Mouse (Mus musculus) lung, postnatal 10 days (tissue): Measurements from ENCODE around the gene 4931422A03Rik.

ENCODE experiments used
- DNase-seq: peaks from one replicate; pipeline ENCODE4 v3.0.0; 2021

Gene 4931422A03Rik

GRCm38 (mm10) chr2:103968919-103969436, 59.2 kb downstream of the 4931422A03Rik start:
- no peak for DNase-seq

GRCm38 (mm10) chr2:103968186-103968585, 60.0 kb downstream of the 4931422A03Rik start:
- DNase-seq = no peak

GRCm38 (mm10) chr2:103965391-103965790, 62.8 kb downstream of the 4931422A03Rik start:
- DNase-seq = no peak

GRCm38 (mm10) chr2:103962349-103962748, 65.8 kb downstream of the 4931422A03Rik start:
- no peak for DNase-seq

GRCm38 (mm10) chr2:103959574-103959973, 68.6 kb downstream of the 4931422A03Rik start:
- no peak for DNase-seq

GRCm38 (mm10) chr2:103959066-103959465, 69.1 kb downstream of the 4931422A03Rik start:
- DNase-seq = no peak

- DNase-seq = no peak
These were observed 69.5 kb downstream of the 4931422A03Rik start for GRCm38 (mm10) chr2:103958634-103959033.

- DNase-seq = no peak
These were observed 70.3 kb downstream of the 4931422A03Rik start, which contains the start of gene Lmo2 for GRCm38 (mm10) chr2:103957649-103958546. Gene Lmo2 (plus strand): TSS chr2:103957986.

GRCm38 (mm10) chr2:103956867-103957266, 71.3 kb downstream of the 4931422A03Rik start:
- no peak for DNase-seq

- no peak for DNase-seq
These were observed 72.4 kb downstream of the 4931422A03Rik start for GRCm38 (mm10) chr2:103955714-103956113.

- DNase-seq = no peak
These were observed 74.9 kb downstream of the 4931422A03Rik start for GRCm38 (mm10) chr2:103953050-103953835.

- DNase-seq = no peak
These were observed 80.0 kb downstream of the 4931422A03Rik start for GRCm38 (mm10) chr2:103947982-103948655.

- DNase-seq = no peak
These were observed 81.3 kb downstream of the 4931422A03Rik start for GRCm38 (mm10) chr2:103946892-103947291.

- DNase-seq = peak; percentile 15
These were observed 82.5 kb downstream of the 4931422A03Rik start for GRCm38 (mm10) chr2:103945571-103946092.

GRCm38 (mm10) chr2:103944859-103945258, 83.3 kb downstream of the 4931422A03Rik start:
- DNase-seq = no peak

- no peak for DNase-seq
These were observed 87.1 kb downstream of the 4931422A03Rik start for GRCm38 (mm10) chr2:103941085-103941484.

GRCm38 (mm10) chr2:103939003-103939402, 89.2 kb downstream of the 4931422A03Rik start:
- DNase-seq = no peak

- no peak for DNase-seq
These were observed 89.6 kb downstream of the 4931422A03Rik start for GRCm38 (mm10) chr2:103938573-103938972.

- no peak for DNase-seq
These were observed 90.5 kb downstream of the 4931422A03Rik start for GRCm38 (mm10) chr2:103937670-103938069.

GRCm38 (mm10) chr2:103936666-103937065, 91.5 kb downstream of the 4931422A03Rik start:
- DNase-seq = no peak

- no peak for DNase-seq
These were observed 92.3 kb downstream of the 4931422A03Rik start for GRCm38 (mm10) chr2:103935691-103936435.

- DNase-seq = no peak
These were observed 93.5 kb downstream of the 4931422A03Rik start for GRCm38 (mm10) chr2:103934670-103935069.
